Mouse (Mus musculus): ENCODE data around the gene Nmi. TPM values are rescaled to one million over a fixed set of nuclear protein-coding genes. Genes with fewer than 3 reads are reported as not detected.
A peak's percentile ranks its signal among the peaks of the same experiment; 100 is the strongest.
"Not testable (repeated sequence)": the region's sequence is repeated elsewhere in the genome, so short reads cannot be mapped to it uniquely, and the experiment has no call there.

Nmi gene
- total RNA-seq (2021) = 1 to 10 TPM; 3.0 to 4.4 TPM
- long read RNA-seq, partial matches to known transcripts = 1 of 3 reads
- long read RNA-seq, other reads (novel, unspliced or antisense) = 0 of 3 reads

DNA sequence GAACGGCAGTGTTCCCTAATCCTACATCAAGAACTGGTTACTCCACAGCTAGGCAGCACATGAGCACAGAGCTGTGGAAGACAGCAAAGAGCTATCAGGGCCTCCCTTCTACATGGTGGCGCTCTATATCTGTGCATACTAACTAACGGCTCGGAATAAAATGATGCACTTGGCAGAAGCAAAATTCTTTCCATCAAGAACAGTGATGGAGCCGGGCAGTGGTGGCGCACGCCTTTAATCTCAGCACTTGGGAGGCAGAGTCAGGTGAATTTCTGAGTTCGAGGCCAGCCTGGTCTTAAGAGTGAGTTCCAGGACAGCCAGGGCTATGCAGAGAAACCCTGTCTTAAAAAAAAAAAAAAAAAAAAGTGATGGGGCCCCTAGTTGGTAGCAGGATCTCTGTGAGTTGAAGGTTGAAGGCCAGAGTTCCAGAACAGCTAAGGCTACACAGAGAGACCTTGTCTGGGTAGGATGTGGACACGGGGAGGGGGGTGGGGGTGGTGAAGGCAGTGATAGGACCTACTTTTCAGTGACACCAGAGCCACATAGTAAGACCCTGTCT, at the start of gene Nmi:
TSS of gene Nmi (minus strand) at position 85 of the 559 bp plus-strand sequence.
- no peak for DNase-seq (ENCODE audit: low spot score in 2 of 2)

DNA sequence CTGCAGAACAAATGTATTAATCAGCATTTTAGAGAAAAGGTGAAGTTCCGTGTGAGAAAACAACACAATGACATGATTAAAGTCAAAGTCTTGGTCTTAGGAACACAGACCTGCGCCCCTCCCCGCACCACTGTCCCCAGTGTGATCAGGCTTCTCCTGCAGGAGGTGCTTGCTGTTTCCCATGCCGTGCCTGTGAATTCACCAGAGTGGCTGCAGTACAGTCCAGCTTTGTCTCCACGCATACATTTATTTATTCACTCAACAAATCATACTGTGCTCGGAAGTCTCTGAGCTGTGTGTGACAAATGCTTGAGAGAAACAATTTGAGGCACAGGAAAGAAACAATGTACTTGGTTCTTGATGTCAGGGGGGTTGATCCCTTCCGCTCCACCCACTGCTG, 43.1 kb upstream of the Nmi start:
- DNase-seq (ENCODE audit: low spot score in 2 of 2) = no peak

DNA sequence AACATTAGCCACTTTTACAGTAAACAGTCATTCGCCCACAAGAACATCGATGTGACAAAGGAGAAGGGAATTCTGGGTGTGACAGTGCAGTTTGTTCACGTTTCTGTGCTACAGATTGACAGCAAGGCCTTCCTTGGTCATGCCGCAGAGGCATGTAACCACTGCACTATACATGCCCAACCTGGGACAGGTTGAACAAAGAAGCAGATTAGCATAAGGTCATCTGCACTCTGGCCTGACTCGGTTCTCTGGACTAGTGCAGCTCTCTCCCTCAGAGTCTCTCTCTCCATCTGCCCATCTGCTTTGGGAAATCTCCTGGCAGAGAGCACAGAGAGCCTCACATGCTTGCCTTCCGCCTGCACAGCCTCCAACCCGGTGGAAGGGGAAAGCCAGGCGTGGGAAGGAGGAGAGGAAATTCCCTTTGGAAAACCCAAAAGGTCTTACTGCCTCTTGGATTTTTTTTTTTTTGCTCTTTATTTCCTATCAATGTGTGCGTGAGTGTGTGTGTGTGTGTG, 40.1 kb upstream of the Nmi start:
- DNase-seq (ENCODE audit: low spot score in 2 of 2) = peak in 1 of 2 experiments; percentile 17

DNA sequence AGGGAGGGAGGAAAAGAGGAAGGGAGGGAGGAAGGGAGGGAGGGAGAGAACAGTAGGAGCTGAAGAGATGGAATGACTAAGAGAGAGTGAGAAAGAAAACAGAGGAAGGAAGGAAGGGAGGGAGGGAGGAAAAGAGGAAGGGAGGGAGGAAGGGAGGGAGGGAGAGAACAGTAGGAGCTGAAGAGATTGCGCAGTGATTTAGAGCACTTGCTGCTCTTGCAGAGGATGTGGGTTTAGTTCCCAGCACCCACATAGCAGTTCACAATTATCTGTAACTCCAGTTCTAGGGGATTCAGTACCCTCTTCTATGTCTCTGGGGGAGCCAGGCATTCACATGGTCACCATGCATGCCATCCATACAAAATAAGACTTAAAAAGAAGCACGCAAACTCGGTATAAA, 38.5 kb upstream of the Nmi start:
- not testable (repeated sequence) for DNase-seq (ENCODE audit: low spot score in 2 of 2)

DNA sequence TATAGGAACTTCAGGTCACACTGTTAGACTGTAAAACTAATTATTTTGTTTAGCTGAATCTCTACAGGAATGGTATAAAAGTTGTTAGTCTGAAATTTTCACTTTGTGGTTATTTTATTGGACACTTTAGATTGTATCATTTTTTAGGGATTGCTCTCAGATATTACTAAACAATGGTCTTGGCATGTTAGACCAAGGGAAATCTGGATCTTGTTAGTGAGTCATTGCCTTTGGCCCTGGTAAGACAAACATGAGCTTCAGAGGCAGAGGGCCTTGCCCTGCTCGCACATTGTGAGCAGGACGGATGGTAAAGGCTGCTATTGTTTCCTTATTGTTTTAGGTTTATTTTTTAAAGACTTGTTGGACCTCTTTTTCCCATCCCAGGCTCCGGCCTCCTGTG, 33.1 kb upstream of the Nmi start:
- no peak for DNase-seq (ENCODE audit: low spot score in 2 of 2)

DNA sequence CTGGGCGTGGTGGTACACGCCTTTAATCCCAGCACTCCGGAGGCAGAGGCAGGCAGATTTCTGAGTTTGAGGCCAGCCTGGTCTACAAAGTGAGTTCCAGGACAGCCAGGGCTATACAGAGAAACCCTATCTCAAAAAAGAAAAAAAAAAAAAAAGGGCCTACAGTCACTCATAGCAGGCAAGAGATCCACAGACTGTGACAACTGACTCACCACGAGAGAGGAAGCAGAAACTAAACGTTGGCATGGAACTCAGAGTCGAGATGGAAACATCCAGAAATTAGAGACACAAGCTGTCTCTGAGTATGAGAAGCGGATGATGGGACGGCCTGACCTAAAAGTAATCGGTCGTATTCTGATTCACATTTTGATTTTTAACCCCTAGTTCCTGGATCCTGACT, 29.0 kb upstream of the Nmi start:
- DNase-seq (ENCODE audit: low spot score in 2 of 2) = not testable (repeated sequence)

DNA sequence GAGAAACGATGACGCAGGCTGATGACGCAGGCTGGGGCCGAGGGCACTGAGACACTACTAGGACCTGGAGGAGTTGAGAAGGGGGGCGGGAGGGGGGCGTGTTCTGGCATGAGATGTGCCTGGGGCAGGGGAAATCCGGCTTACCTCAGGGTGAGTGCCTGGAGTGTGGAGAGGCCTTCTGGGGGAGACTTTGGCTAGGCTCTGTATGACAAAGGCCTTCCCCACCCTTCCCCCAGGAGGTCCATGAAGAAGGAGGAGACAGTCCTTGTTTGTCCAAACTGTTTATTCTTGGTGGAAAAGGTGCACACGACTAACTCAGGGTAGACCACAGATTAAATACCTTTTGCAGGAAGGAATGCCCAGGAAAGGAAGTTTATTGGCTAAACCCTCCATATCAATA, 28.2 kb upstream of the Nmi start:
- DNase-seq (ENCODE audit: low spot score in 2 of 2) = no peak

DNA sequence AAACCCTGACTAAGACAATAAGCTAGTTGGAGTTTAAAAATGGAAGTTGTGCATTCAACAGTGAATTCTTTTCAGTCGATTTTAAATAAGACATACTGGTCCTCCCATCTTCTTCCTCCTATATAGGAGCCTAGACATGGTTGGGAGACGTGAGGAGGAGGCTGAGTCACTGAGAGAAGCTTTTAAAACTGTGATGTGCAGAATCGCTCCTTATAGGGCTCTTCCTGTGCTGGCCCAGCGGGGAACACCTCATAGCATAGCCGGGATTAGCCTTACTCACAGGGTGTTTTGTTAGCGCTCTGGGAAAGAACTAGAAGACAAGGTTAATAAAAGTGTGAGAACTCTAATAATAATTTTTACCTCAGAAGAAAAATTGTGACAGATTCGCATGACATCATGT, 26.7 kb upstream of the Nmi start:
- no peak for DNase-seq (ENCODE audit: low spot score in 2 of 2)

DNA sequence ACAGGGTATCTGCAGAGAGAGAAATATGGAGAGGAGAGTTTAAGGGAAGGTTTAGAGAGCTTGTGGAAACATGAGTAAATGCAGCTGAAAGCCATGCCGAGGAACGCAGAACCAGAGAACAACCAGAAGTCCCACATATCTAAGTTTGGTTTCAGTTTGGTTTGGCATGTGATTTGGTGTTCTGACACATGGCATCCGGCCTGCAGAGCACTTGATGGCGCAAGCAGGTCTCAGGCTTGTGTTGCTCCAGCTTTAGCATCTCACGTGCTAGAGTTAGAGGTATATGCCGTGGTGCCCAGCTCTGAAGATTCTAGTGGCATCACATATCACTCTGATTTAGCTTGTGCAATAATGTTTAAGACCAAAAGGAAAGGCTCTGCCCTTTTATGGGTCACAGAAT, 18.2 kb upstream of the Nmi start:
- no peak for DNase-seq (ENCODE audit: low spot score in 2 of 2)

DNA sequence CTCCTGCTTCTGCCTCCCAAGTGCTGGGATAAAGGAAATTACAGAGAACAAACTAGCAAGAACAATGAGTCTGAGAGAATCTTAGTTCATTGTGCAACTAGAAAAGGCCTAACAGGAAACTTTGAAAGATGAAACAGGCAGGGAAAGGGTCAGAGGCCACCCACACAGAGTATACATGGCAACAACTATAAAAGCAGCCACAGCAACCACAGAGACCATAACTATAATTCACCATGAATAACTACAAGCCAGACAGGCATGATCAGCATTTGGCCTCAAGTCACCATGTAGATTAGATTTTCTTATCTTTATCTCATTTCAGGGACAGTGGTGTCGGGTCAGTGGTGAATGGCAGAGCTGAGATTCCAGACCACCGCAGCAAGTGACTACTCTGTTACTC, 16.3 kb upstream of the Nmi start:
- DNase-seq (ENCODE audit: low spot score in 2 of 2) = no peak

DNA sequence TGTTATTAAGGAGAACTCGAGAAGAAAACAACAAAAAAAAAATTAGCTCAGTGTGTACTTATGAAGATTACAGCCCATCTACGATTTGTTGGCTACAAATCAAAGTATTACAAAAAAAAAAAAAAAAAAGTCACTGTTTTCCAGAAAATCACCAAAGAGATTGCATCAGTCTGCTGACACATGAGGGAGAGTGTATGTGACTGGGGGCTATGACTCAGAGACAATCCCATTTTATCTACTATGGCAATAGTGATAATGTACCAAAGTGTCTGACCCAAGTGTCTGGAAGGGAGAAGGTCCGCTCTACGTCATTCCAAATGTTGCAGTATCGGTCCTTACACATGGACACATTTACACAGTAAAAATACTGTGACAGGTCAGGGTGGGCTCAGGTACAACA, 13.4 kb upstream of the Nmi start:
- no peak for DNase-seq (ENCODE audit: low spot score in 2 of 2)

DNA sequence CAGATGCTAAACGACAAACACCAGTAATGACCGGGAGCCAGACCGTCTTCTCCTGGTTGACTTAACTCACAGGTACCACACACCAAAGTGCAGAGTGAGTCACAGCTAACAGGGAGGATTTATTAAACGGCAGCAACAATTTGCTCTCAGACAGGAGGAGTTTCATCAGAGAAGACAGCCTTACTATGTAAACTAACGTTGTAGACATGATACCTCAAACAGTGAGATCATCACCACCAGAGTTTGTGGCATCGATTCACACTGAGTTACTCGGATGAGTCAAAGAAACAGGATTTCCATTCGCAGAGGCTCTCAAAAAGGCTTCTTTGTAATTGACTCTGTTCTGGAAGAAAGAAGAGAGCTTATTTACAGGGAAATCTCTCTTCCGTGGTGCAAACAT, 12.9 kb upstream of the Nmi start:
- DNase-seq (ENCODE audit: low spot score in 2 of 2) = no peak

DNA sequence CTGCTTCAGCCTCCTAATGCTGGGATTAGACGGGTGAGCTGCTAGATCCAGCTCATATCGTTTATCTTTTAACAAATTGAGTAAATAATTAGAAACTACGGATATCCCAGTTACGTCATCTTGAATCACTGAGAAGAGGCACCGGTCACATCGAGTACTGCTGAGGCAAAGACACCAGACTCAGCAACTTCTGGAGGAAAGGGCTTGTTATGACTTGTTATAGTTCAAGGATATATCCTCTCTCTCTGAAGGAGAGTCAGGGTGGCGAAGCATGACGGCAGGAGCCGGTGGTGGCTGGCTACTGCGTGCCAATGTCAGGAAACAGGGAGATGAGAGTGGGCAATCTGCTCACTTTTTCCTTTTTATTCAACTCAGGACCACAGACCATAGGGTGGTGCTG, 11.9 kb upstream of the Nmi start:
- no peak for DNase-seq (ENCODE audit: low spot score in 2 of 2)

DNA sequence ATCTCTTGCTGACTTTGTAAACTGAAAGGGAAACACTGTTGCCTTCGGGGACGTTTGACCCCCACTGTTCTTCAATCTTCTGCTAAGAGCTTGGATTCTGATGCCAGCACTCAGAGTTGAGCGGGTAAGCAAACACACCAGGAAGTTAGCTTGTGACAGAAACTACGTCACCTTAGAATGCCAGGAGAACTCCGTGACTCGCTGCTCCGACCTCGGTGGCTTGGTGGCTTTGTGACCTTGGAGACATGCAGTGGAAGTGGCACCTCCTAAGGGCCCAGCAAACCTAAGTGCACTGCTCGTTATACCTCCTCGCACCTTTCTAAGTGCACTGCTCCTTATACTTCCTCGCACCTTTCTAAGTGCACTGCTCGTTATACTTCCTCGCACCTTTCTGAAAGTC, 9.0 kb upstream of the Nmi start:
- DNase-seq (ENCODE audit: low spot score in 2 of 2) = no peak

DNA sequence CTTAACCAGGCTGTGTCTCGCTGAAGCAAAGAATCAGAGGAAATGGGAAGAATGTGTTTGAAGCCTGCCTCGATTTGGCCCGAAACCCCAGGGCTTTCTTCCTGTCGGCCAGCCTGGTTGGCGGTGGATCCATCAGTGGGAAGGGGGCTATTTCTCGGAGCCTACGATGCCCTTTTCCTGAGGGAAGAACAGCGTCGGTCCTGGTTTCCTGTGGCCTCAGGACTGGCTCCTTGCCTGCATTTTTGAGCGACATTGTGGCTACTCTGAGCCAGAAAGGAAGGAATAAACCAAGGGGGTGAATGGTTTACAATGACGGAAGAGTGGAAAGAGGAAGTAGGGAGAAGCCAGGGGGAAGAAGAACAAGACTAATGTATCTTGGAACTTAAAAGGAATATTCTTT, 8.3 kb upstream of the Nmi start:
- peak in 1 of 2 experiments; percentile 17 for DNase-seq (ENCODE audit: low spot score in 2 of 2)

DNA sequence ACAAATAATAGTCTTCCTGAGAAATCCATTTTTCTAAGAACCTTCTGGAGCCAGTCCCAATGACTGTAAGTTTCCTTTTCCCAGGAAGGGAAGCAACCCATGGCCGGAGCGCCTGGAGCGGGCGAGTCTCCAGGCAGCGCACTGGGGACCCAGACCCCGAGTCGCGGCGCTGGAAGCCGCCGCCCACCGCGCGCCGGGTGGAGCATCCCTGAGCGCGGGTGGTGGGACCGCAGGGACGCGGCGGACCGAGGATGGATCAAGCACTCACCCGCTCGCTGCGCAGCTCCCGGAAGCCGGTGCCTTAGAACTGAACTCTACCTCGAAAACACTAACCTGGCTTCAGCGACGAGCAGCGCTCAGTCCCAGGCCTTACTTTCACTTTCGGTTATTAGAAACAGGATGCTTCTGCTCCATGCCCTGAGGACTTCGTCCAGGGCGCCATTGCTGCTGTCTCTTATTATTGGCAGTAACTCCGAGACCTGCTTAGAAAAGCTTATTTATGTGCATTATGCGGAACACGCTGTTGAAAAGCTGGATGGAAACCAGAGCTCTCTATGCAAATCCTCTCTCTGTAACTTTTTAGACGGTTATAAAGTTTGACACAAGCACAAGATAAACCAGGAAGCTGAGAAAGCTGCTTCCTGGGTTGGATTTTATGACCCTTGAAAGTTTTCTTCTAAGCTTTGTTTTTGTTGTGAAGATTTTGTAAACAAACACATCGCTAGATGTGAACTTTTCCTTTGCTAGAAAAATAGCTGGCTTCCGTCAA, 469 bp downstream of the Nmi start:
- DNase-seq (ENCODE audit: low spot score in 2 of 2) = peak; percentile 29 to 55

DNA sequence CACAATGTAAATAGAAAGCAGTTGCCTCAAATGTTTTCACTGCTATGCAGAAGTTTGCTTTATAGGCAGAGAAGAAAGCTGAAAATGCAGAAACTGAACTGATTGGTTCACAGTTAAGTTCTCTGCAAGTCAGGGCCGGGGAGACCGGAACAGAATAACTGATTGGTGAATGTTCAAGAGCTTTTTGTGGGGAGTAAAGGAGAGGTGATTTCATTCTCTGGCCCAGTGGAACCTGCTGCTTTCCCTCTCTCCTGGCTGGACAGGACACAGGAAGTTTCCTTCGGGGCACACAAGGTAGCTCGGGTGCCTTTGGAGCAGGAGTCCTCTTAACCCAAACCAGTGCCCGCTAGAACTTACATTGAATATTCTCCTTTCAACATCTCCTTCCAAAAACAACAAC, 1.2 kb downstream of the Nmi start:
- DNase-seq (ENCODE audit: low spot score in 2 of 2) = no peak

DNA sequence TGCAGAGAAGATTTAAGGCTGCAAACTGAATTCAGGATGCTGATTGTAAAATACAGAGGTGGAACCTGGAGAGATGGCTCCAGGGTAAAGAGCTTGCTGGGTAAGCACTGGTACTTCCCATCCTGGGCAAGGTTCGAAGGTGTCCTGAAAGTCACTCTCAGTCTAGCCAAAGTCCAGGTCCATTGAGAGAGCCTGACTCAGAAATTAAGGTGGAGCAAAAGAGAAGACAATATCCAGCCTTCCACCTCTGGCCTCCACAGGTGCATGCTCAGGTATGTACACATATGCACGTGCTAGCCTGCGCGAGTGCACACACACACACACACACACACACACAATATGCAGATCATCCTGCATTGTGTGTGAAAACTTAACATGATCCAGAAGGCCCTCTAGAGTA, 2.4 kb downstream of the Nmi start:
- no peak for DNase-seq (ENCODE audit: low spot score in 2 of 2)

DNA sequence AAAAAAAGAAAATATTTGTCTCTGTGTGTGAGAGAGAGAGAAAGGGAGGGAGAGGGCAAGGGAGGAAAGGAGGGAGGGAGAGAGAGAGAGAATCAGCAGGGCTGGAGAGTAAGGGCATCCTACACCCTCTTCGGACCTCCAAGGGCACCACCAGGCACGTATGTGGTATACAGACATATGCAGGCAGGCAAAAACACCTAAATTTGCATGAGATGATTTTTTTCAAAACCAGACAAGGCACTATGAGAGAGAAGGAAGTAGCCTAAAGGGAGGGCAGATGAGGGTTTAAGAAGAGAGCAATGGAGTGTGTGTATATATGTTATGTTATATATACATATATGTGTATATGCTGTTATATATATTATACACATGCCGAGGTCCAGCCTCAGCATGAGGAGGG, 6.0 kb downstream of the Nmi start:
- DNase-seq (ENCODE audit: low spot score in 2 of 2) = no peak

DNA sequence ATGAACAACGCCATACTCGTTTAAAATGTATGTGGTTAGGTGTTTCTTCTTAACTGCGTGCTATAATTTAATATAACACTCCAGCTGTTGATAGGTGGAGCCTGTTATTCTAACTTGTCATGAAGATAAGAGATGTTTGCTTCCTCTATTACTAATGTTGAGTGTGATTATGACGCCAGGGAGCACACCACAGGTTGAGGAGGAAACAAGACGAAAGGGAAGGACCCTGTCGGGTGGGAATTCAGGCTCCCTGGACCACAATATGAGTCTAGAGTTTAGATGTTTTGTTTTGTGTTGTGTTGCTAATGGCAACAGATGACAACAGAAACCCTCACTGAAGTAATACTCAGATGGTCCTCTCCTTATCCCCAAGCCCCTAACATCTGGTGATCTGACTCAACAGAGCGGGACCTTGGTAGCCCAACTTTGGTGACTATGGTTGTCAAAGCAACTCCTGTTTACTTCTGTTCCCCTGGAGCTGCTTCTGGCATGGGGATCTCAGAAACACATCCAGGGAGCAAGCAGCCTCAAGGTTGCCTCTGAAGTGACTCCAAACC, 19.6 kb downstream of the Nmi start:
- no peak for DNase-seq (ENCODE audit: low spot score in 2 of 2)

DNA sequence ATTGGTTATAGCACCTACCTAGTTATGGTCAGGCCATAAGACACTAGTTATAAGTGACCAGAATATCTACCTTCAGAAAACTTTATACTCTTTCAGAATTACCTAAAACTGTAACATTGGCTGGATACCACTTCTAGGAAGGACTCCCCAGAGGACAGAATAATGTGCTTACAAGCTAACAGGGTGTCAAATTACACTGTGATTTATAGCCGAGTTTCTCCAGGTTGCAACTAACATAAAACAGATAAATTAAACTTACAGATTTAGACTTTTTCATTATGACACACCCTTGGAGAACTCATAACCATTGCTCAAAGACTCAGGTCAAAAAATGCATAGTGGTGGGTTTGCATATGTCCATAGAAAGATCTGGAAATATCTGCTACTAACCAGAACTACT, 22.4 kb downstream of the Nmi start:
- no peak for DNase-seq (ENCODE audit: low spot score in 2 of 2)

DNA sequence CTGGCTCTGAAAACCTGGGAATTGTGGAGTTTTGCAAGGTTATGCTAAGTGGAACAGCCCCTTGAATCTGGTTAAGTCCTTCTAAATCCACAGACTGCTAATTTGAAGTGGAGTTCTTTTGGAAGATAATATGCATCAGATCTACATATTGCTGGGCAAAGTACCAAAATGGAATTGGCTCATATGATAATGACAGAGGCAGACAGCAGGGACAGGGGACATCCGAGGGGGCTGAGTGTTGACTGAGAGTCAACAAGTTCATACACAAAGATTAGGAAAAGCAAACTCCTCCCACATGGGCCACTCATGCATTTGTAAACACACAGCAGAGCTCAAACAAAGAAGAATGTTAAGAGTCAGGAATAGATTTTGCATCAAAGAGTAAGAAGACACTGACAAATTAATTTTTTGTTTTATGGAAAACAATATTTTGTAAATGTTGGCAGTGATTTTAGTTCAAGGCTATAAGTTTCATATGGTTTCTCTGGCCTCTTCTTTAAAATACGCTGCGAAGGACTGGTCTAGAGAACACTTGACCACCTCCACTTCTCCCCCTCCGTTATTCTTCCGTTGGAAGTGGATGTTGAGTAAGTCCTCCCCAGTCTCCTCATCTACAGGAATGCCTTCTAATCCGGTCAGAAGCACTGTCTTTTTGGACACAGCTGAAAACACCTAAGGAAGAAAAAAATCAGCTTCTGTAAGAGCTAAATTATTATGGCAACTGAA, 25.0 kb downstream of the Nmi start:
- DNase-seq (ENCODE audit: low spot score in 2 of 2) = no peak

All from layer of hippocampus, postnatal 10 days (tissue).